Mouse (Mus musculus) lung, postnatal 25 days (tissue): Measurements from ENCODE around the gene Edaradd.

Experiments
- DNase-seq: peaks from one replicate; pipeline ENCODE4 v3.0.0; 2022; ENCODE audit warnings: low spot score

Edaradd gene

GRCm38 (mm10) chr13:12519955-12520584 is at the start of gene Edaradd:
Gene Edaradd (minus strand): TSS chr13:12520438.
- DNase-seq: peak; percentile 46

GRCm38 (mm10) chr13:12569741-12570140 is 49.5 kb upstream of the Edaradd start:
- DNase-seq: no peak

GRCm38 (mm10) chr13:12568597-12569469 is 48.6 kb upstream of the Edaradd start:
- DNase-seq: no peak

- DNase-seq: no peak
These were observed 47.7 kb upstream of the Edaradd start for GRCm38 (mm10) chr13:12567936-12568335.

- peak; percentile 99 for DNase-seq
These were observed 45.6 kb upstream of the Edaradd start, which contains the start of gene Ero1lb for GRCm38 (mm10) chr13:12565621-12566390. Gene Ero1lb (plus strand): TSS chr13:12565874.

GRCm38 (mm10) chr13:12562256-12562655 is 42.0 kb upstream of the Edaradd start:
- no peak for DNase-seq

- peak; percentile 25 for DNase-seq
These were observed 41.5 kb upstream of the Edaradd start for GRCm38 (mm10) chr13:12561729-12562128.

- DNase-seq: no peak
These were observed 39.4 kb upstream of the Edaradd start for GRCm38 (mm10) chr13:12559462-12560120.

- no peak for DNase-seq
These were observed 38.8 kb upstream of the Edaradd start for GRCm38 (mm10) chr13:12559044-12559443.

GRCm38 (mm10) chr13:12554211-12554610 is 34.0 kb upstream of the Edaradd start:
- DNase-seq: no peak

GRCm38 (mm10) chr13:12543880-12544568 is 23.8 kb upstream of the Edaradd start:
- no peak for DNase-seq

GRCm38 (mm10) chr13:12543246-12543645 is 23.0 kb upstream of the Edaradd start:
- no peak for DNase-seq

GRCm38 (mm10) chr13:12542006-12542981 is 22.1 kb upstream of the Edaradd start:
- DNase-seq: peak; percentile 84

- no peak for DNase-seq
These were observed 19.9 kb upstream of the Edaradd start for GRCm38 (mm10) chr13:12540119-12540518.

- DNase-seq: no peak
These were observed 19.5 kb upstream of the Edaradd start for GRCm38 (mm10) chr13:12539716-12540115.

GRCm38 (mm10) chr13:12537971-12538370 is 17.7 kb upstream of the Edaradd start:
- DNase-seq: peak; percentile 59

- no peak for DNase-seq
These were observed 14.4 kb upstream of the Edaradd start for GRCm38 (mm10) chr13:12534628-12535027.

GRCm38 (mm10) chr13:12525678-12526077 is 5.4 kb upstream of the Edaradd start:
- no peak for DNase-seq

- no peak for DNase-seq
These were observed 2.1 kb upstream of the Edaradd start for GRCm38 (mm10) chr13:12522346-12522745.

- no peak for DNase-seq
These were observed 867 bp downstream of the Edaradd start for GRCm38 (mm10) chr13:12519371-12519770.
